Mouse (Mus musculus): ENCODE data around the gene Prl4a1. TPM values are rescaled to one million over a fixed set of nuclear protein-coding genes. Genes with fewer than 3 reads are reported as not detected.
"Not testable (repeated sequence)": the region's sequence is repeated elsewhere in the genome, so short reads cannot be mapped to it uniquely, and the experiment has no call there.

Prl4a1 gene
- not detected in 2 replicates for total RNA-seq (2014; fragmentation: Nextera tagmentation)
- 0.16 TPM in 1 of 2 replicates, not detected in the other for total RNA-seq (2017)
- not detected in 2 replicates for polyA plus RNA-seq (2012)

DNA sequence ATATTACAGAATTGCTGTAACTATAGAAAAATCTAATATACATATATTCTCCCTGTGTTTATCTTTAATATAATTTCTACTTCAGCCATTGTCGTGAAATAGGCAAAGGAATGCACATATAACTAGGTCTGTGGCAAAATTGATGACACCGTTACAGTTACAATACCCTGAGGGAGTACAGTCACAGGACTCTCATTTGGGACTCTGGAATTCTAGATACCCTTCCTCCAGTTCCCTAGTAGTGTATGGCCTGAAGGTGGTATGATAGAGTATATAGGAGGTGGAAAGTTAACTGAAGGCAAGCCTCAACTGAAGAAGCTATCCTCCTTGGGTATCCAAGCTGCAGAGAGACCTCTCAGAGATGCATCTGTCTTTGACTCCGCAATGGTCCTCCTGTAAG, at the start of gene Prl4a1:
TSS of gene Prl4a1 (plus strand) at position 301 of the 400 bp plus-strand sequence.
- TF ChIP-seq TAL1 (conservative IDR thresholded peaks at IDR 0.05; ENCODE audit: low read depth, low read length), result no peak
- no peak for TF ChIP-seq POLR2AphosphoS5 (IDR thresholded peaks at IDR 0.05; ENCODE audit: insufficient replicate concordance, low read depth, low read length)
- no peak for TF ChIP-seq CTCF (IDR thresholded peaks at IDR 0.05; ENCODE audit: low read depth, low read length)
- no peak for TF ChIP-seq GATA2 (IDR thresholded peaks at IDR 0.05; ENCODE audit: borderline replicate concordance, low read depth, low read length)
- no peak for TF ChIP-seq GATA1 (IDR thresholded peaks at IDR 0.05; ENCODE audit: borderline replicate concordance, low read length)

GRCm38 (mm10) chr13:27972931-27973330, 43.1 kb upstream of the Prl4a1 start:
- Histone ChIP-seq H3K4me3 (ENCODE audit: low read depth, low read length) (no peak overlapping the region), H3K36me3 (replicated peaks) (no peaks in the 10 kb centered on the region), H3K4me1 (ENCODE audit: insufficient read depth, low read depth, low read length) (no peaks in the 10 kb centered on the region), H3K27me3 (ENCODE audit: insufficient read depth, low read length) (no peaks in the 10 kb centered on the region), H3K9me3 (replicated peaks) (no peaks in the 10 kb centered on the region)
- no peak for TF ChIP-seq POLR2AphosphoS5 (IDR thresholded peaks at IDR 0.05; ENCODE audit: insufficient replicate concordance, low read depth, low read length)
- no peak for TF ChIP-seq GATA1 (IDR thresholded peaks at IDR 0.05; ENCODE audit: borderline replicate concordance, low read length)
- no peak for TF ChIP-seq TAL1 (conservative IDR thresholded peaks at IDR 0.05; ENCODE audit: low read depth, low read length)
- TF ChIP-seq GATA2 (IDR thresholded peaks at IDR 0.05; ENCODE audit: borderline replicate concordance, low read depth, low read length), result no peak
- TF ChIP-seq CTCF (IDR thresholded peaks at IDR 0.05; ENCODE audit: low read depth, low read length), result no peak
- DNase-seq (ENCODE audit: low spot score) (no peak), ATAC-seq (ENCODE audit: extremely low read depth, insufficient number of reproducible peaks, low FRiP score, poor library complexity, severe bottlenecking) (no peak)

More for the DNA sequence above, at the start of gene Prl4a1:
- H3K36me3 ChIP-seq (replicated peaks), result no peaks in the 10 kb centered on the region
- no peak within 1 kb of the TSS for H3K4me3 ChIP-seq (ENCODE audit: low read depth, low read length)
- no peak for ATAC-seq (ENCODE audit: extremely low read depth, insufficient number of reproducible peaks, low FRiP score, poor library complexity, severe bottlenecking)
- DNase-seq (ENCODE audit: low spot score), result no peak
- no peaks in the 10 kb centered on the region for H3K4me1 ChIP-seq (ENCODE audit: insufficient read depth, low read depth, low read length)
- H3K9me3 ChIP-seq (replicated peaks), result no peaks in the 10 kb centered on the region
- H3K27me3 ChIP-seq (ENCODE audit: insufficient read depth, low read length), result no peaks in the 10 kb centered on the region

DNA sequence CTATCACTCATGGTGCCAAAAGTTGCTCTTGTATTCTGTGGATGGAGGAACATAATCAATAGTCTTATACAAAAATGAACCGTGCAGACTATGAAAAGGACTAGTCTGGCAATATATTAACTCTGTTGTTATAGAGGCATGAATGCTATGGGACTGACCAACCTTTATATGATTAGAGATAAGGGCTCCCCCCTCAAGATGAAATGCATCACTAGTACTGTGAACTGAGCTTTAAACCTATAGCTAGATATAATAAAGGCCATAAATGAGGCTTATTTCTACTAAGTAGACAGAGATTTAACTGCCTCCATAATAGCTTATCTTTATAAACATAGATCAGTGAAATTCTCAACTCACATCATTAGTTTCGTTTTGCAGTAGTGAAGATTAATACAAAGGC, 41.7 kb upstream of the Prl4a1 start:
- not testable (repeated sequence) for H3K4me1 ChIP-seq (ENCODE audit: insufficient read depth, low read depth, low read length)

DNA sequence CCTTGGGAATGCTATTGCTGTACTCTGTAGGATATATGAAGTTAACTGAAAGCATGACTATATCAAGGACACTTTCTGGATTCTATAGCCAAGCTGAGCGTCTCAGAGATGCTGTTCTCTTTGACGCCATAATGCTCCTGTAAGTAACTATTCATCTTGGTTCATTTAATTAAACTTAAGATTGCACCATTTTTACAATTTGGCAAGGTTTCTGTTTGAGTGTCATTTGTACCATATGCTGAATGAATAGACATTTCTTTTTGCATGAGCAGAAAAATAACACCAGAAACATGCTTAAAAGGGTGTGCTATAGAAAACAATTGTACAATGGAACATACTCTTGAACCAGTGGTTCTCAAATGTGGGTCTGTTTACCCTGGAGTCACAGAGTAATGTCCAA, 38.4 kb upstream of the Prl4a1 start:
- no peak for ATAC-seq (ENCODE audit: extremely low read depth, insufficient number of reproducible peaks, low FRiP score, poor library complexity, severe bottlenecking)
- H3K4me1 ChIP-seq (ENCODE audit: insufficient read depth, low read depth, low read length), result no peaks in the 10 kb centered on the region
- no peaks in the 10 kb centered on the region for H3K27me3 ChIP-seq (ENCODE audit: insufficient read depth, low read length)
- no peaks in the 10 kb centered on the region for H3K36me3 ChIP-seq (replicated peaks)
- TF ChIP-seq GATA2 (IDR thresholded peaks at IDR 0.05; ENCODE audit: borderline replicate concordance, low read depth, low read length), result no peak
- TF ChIP-seq GATA1 (IDR thresholded peaks at IDR 0.05; ENCODE audit: borderline replicate concordance, low read length), result no peak
- no peak for TF ChIP-seq CTCF (IDR thresholded peaks at IDR 0.05; ENCODE audit: low read depth, low read length)
- TF ChIP-seq TAL1 (conservative IDR thresholded peaks at IDR 0.05; ENCODE audit: low read depth, low read length), result no peak
- TF ChIP-seq POLR2AphosphoS5 (IDR thresholded peaks at IDR 0.05; ENCODE audit: insufficient replicate concordance, low read depth, low read length), result no peak
- H3K9me3 ChIP-seq (replicated peaks), result no peaks in the 10 kb centered on the region
- DNase-seq (ENCODE audit: low spot score), result no peak
- no peak overlapping the region for H3K4me3 ChIP-seq (ENCODE audit: low read depth, low read length)

More for the DNA sequence above, 41.7 kb upstream of the Prl4a1 start:
- not testable (repeated sequence) for H3K4me3 ChIP-seq (ENCODE audit: low read depth, low read length); H3K36me3 ChIP-seq (replicated peaks); DNase-seq (ENCODE audit: low spot score); H3K9me3 ChIP-seq (replicated peaks); H3K27me3 ChIP-seq (ENCODE audit: insufficient read depth, low read length); ATAC-seq (ENCODE audit: extremely low read depth, insufficient number of reproducible peaks, low FRiP score, poor library complexity, severe bottlenecking)

DNA sequence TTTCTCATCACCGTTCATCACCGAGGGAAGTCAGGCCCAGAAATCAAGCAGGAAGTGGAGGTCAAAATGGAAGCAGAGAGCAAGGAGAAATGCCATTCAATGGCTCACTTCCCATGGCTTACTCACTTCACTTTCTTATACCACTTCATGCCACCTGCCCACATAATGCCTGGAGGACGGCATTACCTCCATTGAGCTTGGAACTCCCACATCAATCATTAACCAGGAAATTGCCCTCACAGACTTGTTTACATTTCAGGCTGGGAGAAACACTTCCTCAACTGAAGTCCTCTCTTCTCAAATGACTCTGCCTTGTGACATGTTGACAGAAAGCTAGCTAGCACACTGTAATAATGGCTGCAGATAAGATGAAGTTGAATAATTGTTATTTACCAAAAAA, 19.5 kb upstream of the Prl4a1 start:
- not testable (repeated sequence) for DNase-seq (ENCODE audit: low spot score); H3K9me3 ChIP-seq (replicated peaks); ATAC-seq (ENCODE audit: extremely low read depth, insufficient number of reproducible peaks, low FRiP score, poor library complexity, severe bottlenecking); H3K36me3 ChIP-seq (replicated peaks); H3K27me3 ChIP-seq (ENCODE audit: insufficient read depth, low read length); H3K4me3 ChIP-seq (ENCODE audit: low read depth, low read length); H3K4me1 ChIP-seq (ENCODE audit: insufficient read depth, low read depth, low read length)

- DNase-seq (ENCODE audit: low spot score) (no peak), ATAC-seq (ENCODE audit: extremely low read depth, insufficient number of reproducible peaks, low FRiP score, poor library complexity, severe bottlenecking) (no peak)
- TF ChIP-seq TAL1 (conservative IDR thresholded peaks at IDR 0.05; ENCODE audit: low read depth, low read length) (no peak), GATA2 (IDR thresholded peaks at IDR 0.05; ENCODE audit: borderline replicate concordance, low read depth, low read length) (no peak), GATA1 (IDR thresholded peaks at IDR 0.05; ENCODE audit: borderline replicate concordance, low read length) (no peak), CTCF (IDR thresholded peaks at IDR 0.05; ENCODE audit: low read depth, low read length) (no peak), POLR2AphosphoS5 (IDR thresholded peaks at IDR 0.05; ENCODE audit: insufficient replicate concordance, low read depth, low read length) (no peak)
- no peaks in the 10 kb centered on the region for H3K4me1 ChIP-seq (ENCODE audit: insufficient read depth, low read depth, low read length)
- H3K36me3 ChIP-seq (replicated peaks), result no peaks in the 10 kb centered on the region
- no peak overlapping the region for H3K4me3 ChIP-seq (ENCODE audit: low read depth, low read length)
- no peaks in the 10 kb centered on the region for H3K27me3 ChIP-seq (ENCODE audit: insufficient read depth, low read length)
- no peaks in the 10 kb centered on the region for H3K9me3 ChIP-seq (replicated peaks)
These were observed 13.3 kb downstream of the Prl4a1 start for GRCm38 (mm10) chr13:28029330-28029729.

GRCm38 (mm10) chr13:28069315-28069714, 53.3 kb downstream of the Prl4a1 start:
- H3K36me3 ChIP-seq (replicated peaks), result no peaks in the 10 kb centered on the region
- TF ChIP-seq TAL1 (conservative IDR thresholded peaks at IDR 0.05; ENCODE audit: low read depth, low read length) (no peak), GATA1 (IDR thresholded peaks at IDR 0.05; ENCODE audit: borderline replicate concordance, low read length) (no peak)
- H3K9me3 ChIP-seq (replicated peaks), result no peaks in the 10 kb centered on the region
- ATAC-seq (ENCODE audit: extremely low read depth, insufficient number of reproducible peaks, low FRiP score, poor library complexity, severe bottlenecking) (no peak), DNase-seq (ENCODE audit: low spot score) (no peak)
- no peaks in the 10 kb centered on the region for H3K4me1 ChIP-seq (ENCODE audit: insufficient read depth, low read depth, low read length)
- H3K4me3 ChIP-seq (ENCODE audit: low read depth, low read length), result no peak overlapping the region
- H3K27me3 ChIP-seq (ENCODE audit: insufficient read depth, low read length), result no peaks in the 10 kb centered on the region

Other genes with a start within 250 kb of the Prl4a1 start
- gene Prl7c1, start 235.4 kb upstream of the Prl4a1 start, total RNA-seq (2014; fragmentation: Nextera tagmentation), result not detected in 2 replicates
- gene Prl7c1, start 235.4 kb upstream of the Prl4a1 start, total RNA-seq (2017), result not detected in 2 replicates
- not detected in 2 replicates for gene Prl7c1, start 235.4 kb upstream of the Prl4a1 start, polyA plus RNA-seq (2012)
- gene Prl2a1, start 214.6 kb upstream of the Prl4a1 start, total RNA-seq (2014; fragmentation: Nextera tagmentation), result not detected in 2 replicates
- gene Prl2a1, start 214.6 kb upstream of the Prl4a1 start, total RNA-seq (2017), result not detected in 2 replicates
- not detected in 2 replicates for gene Prl2a1, start 214.6 kb upstream of the Prl4a1 start, polyA plus RNA-seq (2012)
- not detected in 2 replicates for gene Prl2c1, start 166.9 kb upstream of the Prl4a1 start, total RNA-seq (2014; fragmentation: Nextera tagmentation)
- not detected in 2 replicates for gene Prl2c1, start 166.9 kb upstream of the Prl4a1 start, total RNA-seq (2017)
- not detected in 2 replicates for gene Prl2c1, start 166.9 kb upstream of the Prl4a1 start, polyA plus RNA-seq (2012)
- gene Prl5a1, start 126.3 kb downstream of the Prl4a1 start, total RNA-seq (2014; fragmentation: Nextera tagmentation), result not detected in 2 replicates
- not detected in 2 replicates for gene Prl5a1, start 126.3 kb downstream of the Prl4a1 start, total RNA-seq (2017)
- gene Prl5a1, start 126.3 kb downstream of the Prl4a1 start, polyA plus RNA-seq (2012), result not detected in 2 replicates
- gene Gm11361, start 241.3 kb downstream of the Prl4a1 start, total RNA-seq (2014; fragmentation: Nextera tagmentation), result 7.9 and 12.3 TPM in 2 replicates
- 6.3 and 8.7 TPM in 2 replicates for gene Gm11361, start 241.3 kb downstream of the Prl4a1 start, total RNA-seq (2017)
- 5.5 and 5.7 TPM in 2 replicates for gene Gm11361, start 241.3 kb downstream of the Prl4a1 start, polyA plus RNA-seq (2012)

Data from G1E (cell line).